Mouse (Mus musculus): ENCODE data around the gene Kcns3.
A peak's percentile ranks its signal among the peaks of the same experiment; 100 is the strongest.

Kcns3 gene

GRCm38 (mm10) chr12:11151015-11151414 is at the start of gene Kcns3:
Gene Kcns3 (minus strand): TSS chr12:11151056.
- DNase-seq (ENCODE audit: low spot score) = no peak

- DNase-seq (ENCODE audit: low spot score) = no peak
These were observed 47.7 kb upstream of the Kcns3 start for GRCm38 (mm10) chr12:11198551-11198950.

GRCm38 (mm10) chr12:11198026-11198425 is 47.2 kb upstream of the Kcns3 start:
- DNase-seq (ENCODE audit: low spot score) = no peak

- DNase-seq (ENCODE audit: low spot score) = no peak
These were observed 46.0 kb upstream of the Kcns3 start for GRCm38 (mm10) chr12:11196830-11197229.

GRCm38 (mm10) chr12:11196142-11196597 is 45.3 kb upstream of the Kcns3 start:
- DNase-seq (ENCODE audit: low spot score) = peak; percentile 42

GRCm38 (mm10) chr12:11195031-11195430 is 44.2 kb upstream of the Kcns3 start:
- DNase-seq (ENCODE audit: low spot score) = no peak

GRCm38 (mm10) chr12:11178486-11179154 is 27.8 kb upstream of the Kcns3 start:
- DNase-seq (ENCODE audit: low spot score) = peak; percentile 27

GRCm38 (mm10) chr12:11177408-11178394 is 26.8 kb upstream of the Kcns3 start:
- no peak for DNase-seq (ENCODE audit: low spot score)

GRCm38 (mm10) chr12:11158670-11159069 is 7.8 kb upstream of the Kcns3 start:
- DNase-seq (ENCODE audit: low spot score) = no peak

- DNase-seq (ENCODE audit: low spot score) = no peak
These were observed 4.3 kb upstream of the Kcns3 start for GRCm38 (mm10) chr12:11155123-11155522.

GRCm38 (mm10) chr12:11153587-11153986 is 2.7 kb upstream of the Kcns3 start:
- DNase-seq (ENCODE audit: low spot score) = no peak

- no peak for DNase-seq (ENCODE audit: low spot score)
These were observed 492 bp downstream of the Kcns3 start for GRCm38 (mm10) chr12:11150192-11150935.

- DNase-seq (ENCODE audit: low spot score) = no peak
These were observed 1.2 kb downstream of the Kcns3 start for GRCm38 (mm10) chr12:11149421-11150191.

GRCm38 (mm10) chr12:11149121-11149420 is 1.8 kb downstream of the Kcns3 start:
- no peak for DNase-seq (ENCODE audit: low spot score)

- no peak for DNase-seq (ENCODE audit: low spot score)
These were observed 6.0 kb downstream of the Kcns3 start for GRCm38 (mm10) chr12:11144894-11145293.

- DNase-seq (ENCODE audit: low spot score) = no peak
These were observed 18.4 kb downstream of the Kcns3 start for GRCm38 (mm10) chr12:11132418-11132817.

- DNase-seq (ENCODE audit: low spot score) = no peak
These were observed 21.7 kb downstream of the Kcns3 start for GRCm38 (mm10) chr12:11129188-11129587.

- DNase-seq (ENCODE audit: low spot score) = no peak
These were observed 24.6 kb downstream of the Kcns3 start for GRCm38 (mm10) chr12:11126186-11126759.

GRCm38 (mm10) chr12:11101565-11101964 is 49.3 kb downstream of the Kcns3 start:
- DNase-seq (ENCODE audit: low spot score) = no peak

- DNase-seq (ENCODE audit: low spot score) = no peak
These were observed 62.1 kb downstream of the Kcns3 start for GRCm38 (mm10) chr12:11088626-11089372.

GRCm38 (mm10) chr12:11086866-11087265 is 64.0 kb downstream of the Kcns3 start:
- DNase-seq (ENCODE audit: low spot score) = no peak

All from spleen, adult 12 weeks (tissue).